Mouse (Mus musculus) liver, postnatal 0 days (tissue): ENCODE results near the gene Magi2.

Experiments
- CTCF ChIP-seq: sonication (generic); IDR thresholded peaks from 2 replicates; pipeline ENCODE4 v1.5.1; 2016; ENCODE audit warnings: antibody characterized with exemption, low read depth
- EP300 ChIP-seq: IDR thresholded peaks from 2 replicates; pipeline ENCODE4 v1.6.1; 2016; ENCODE audit warnings: antibody characterized with exemption, low read depth, mild to moderate bottlenecking

DNA sequence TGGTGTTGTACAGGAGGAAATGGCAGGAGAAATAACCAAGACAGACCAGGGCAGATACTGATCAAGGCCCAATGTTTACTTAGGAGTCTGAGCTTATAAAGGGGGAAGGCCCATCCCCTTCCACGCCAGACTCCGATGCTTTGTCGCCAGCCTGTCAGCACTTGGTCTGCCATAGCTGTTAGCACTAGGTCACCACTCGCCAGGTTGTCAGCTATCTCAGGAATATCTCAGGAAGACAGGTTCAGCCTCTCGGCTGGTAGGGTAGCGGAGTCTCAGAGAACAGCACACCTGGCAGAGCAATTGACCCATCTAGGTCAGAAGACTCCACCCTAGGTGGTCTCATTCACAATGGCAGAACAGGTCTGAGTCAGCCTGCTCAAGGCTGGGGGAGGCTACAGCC is 1514.4 kb downstream of the Magi2 start:
- TF ChIP-seq EP300, result no peak
- TF ChIP-seq CTCF, result no peak
